Mouse (Mus musculus) heart, postnatal 36 days (tissue): Measurements from ENCODE around the gene Kcnj10. TPM values are rescaled to one million over a fixed set of nuclear protein-coding genes. Genes with fewer than 3 reads are reported as not detected.
A peak's percentile ranks its signal among the peaks of the same experiment; 100 is the strongest.

Experiments used
- DNase-seq, 2 experiments: peaks; one replicate each; pipeline ENCODE4 v3.0.0; 2021 to 2022
- intact Hi-C: fragments of 180-260 bp; cut with DNase I; formaldehyde crosslinking; loops from one replicate; pipeline ENCODE4 v1.15.1; 2025
- total RNA-seq, 2 experiments: library from RNA; stranded (reverse); gene quantifications; 2 replicates each; pipeline ENCODE4 v1.2.3; 2021

Kcnj10 gene
- total RNA-seq, 2 experiments from 2014 or later, result 0.05 to 0.11 TPM

DNA sequence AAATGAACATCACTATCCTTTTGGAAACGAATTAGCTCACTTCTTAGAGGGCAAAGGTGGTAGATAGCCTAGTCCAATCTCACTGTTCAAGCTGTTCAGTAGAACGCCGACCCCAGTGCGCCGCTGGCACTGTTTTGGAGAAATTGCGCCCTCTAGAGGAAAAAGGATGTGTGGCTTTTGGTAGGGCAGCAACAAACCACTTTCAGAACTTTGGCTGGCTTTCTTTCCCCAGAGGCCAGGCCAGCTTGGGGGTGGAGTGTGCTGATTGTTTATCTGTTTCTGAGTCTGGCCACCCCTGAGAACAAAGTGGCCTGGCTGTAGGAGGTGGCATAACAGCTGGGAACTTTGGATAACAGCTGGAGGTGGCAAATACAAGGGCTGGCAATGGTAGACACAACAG, 23.7 kb downstream of the Kcnj10 start:
- peak; percentile 27 to 31 for DNase-seq
- intact Hi-C loops, result no loop called here

DNA sequence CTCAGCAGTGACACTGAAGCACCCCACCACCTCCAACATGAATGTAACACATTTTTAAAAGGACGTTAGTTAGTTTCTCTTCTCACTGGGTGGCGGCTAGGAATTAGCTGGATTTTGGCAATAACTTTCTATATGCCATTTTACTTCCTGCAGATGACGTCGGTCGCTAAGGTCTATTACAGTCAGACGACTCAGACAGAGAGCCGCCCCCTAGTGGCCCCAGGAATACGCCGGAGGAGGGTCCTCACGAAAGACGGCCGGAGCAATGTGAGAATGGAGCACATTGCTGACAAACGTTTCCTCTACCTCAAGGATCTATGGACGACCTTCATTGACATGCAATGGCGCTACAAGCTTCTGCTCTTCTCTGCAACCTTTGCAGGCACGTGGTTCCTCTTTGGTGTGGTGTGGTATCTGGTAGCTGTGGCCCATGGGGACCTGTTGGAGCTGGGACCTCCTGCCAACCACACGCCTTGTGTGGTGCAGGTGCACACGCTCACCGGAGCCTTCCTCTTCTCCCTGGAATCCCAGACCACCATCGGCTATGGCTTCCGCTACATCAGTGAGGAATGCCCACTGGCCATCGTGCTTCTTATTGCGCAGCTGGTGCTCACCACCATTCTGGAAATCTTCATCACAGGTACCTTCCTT, 27.9 kb downstream of the Kcnj10 start:
- intact Hi-C loops, result no loop called here
- DNase-seq, result peak; percentile 27 to 31

DNA sequence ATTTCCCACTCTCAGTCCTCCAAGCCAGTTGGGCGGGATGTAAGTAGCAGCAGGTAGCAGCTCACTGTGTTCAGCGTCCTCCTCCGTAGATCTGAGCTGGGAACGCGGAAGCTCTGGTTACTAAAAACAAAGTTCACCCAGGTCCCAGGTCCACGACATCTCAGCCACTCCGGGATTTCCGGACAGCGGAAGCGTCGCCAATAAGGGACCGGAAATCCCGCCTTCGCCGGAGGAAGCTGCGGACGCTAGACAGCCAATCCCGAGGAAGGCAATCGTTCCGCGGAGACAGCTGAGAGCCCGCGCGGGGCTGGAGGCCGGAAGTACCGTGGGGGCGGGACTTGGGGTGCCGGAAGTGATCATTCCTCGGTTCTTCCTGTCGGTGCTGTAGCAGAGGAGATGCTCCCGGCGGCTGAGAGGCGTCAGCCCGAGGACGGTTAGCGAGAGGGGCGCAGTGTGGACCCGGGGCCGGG, 35.2 kb downstream of the Kcnj10 start, which contains the start of gene Pigm:
Gene Pigm, plus strand, starts transcription at position 349 of the 470 bp plus-strand sequence.
- peak; percentile 96 to 98 for DNase-seq
- intact Hi-C loops, result loop anchor here (1.0 kb wide), 2 partner anchors 256 to 294 kb away; partner anchors contain the start of genes Copa, Dusp23 and Ncstn

DNA sequence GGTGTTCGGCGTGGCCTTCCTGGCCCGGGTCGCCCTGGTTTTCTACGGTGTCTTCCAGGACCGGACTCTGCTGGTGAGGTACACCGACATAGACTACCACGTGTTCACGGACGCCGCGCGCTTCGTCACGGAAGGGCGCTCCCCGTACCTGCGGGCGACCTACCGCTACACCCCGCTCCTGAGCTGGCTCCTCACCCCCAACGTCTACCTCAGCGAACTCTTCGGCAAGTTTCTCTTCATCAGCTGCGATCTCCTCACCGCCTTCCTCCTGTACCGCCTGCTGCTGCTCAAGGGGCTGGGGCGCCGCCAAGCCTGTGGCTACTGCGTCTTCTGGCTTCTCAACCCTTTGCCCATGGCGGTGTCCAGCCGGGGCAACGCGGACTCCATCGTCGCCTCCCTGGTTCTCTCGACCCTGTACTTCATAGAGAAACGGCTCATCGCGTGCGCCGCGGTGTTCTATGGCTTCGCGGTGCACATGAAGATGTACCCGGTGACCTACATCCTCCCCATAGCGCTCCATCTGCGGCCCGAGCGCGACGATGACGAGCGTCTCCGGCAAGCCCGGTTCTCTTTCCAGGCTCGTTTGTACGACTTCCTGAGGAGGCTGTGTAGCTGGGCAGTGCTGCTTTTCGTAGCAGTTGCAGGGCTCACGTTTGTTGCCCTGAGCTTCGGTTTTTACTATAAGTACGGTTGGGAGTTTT, 35.9 kb downstream of the Kcnj10 start:
- intact Hi-C loops, result loop anchor here (1.0 kb wide), 2 partner anchors 255 to 295 kb away; partner anchors contain the start of genes Copa, Dusp23 and Ncstn
- peak; percentile 16 to 33 for DNase-seq

DNA sequence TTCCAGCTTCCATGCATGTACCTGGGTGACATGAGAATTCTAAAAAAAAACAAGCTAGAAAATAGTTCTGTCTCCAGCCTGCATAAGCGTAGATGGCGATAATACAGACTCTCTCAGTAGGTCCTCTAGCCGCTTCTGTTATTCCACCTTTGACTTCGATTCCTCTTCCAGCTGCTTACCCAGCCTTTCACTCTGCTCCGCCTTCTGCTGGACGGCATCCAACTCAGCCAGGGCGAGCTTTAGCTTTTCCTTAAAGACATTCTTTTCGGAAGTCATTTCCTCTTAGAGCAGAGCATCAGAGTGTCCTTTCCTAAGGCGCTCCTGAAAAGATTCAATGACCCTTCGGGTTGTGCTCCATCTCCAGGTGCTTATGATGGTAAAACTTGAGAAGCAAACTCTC, 39.1 kb downstream of the Kcnj10 start:
- intact Hi-C loops, result no loop called here
- no peak for DNase-seq

DNA sequence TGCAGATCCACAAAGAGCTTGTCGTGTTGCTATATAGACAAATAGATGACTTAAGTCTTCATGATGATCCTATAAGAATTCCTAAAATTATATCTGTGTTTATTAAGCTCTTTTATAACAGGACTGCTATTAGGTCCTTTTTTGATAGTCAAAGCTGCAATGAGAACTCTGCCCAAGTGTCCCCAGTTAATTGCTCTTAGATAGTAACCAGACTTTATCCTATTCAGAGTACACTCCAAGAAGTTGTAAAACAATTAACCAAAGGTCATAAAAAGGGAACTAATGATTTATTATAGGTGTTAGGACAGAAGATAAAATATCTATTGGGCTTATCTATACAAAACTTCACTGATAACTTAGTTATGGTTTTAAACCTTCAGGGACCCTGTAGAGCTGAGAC, 41.1 kb downstream of the Kcnj10 start:
- no peak for DNase-seq
- intact Hi-C loops, result no loop called here

DNA sequence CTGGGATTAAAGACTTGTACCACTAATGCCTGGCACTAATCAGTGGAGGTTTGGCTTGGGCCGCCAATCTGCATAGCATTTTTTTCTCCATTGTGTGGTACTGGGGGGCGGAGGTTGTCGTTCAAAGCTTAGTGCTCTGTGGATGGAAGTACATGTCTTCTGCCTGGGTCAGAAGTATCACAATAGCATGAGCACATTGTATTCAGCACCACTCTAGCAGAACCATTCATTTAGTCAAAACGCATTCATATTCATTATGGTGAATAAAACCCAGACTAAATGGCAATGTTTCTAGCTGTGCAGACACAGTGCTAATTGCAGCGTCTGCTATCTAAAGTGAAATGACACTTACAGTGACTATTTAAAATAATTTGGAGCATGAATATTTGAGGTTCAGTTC, 46.2 kb downstream of the Kcnj10 start:
- intact Hi-C loops, result no loop called here
- no peak for DNase-seq

DNA sequence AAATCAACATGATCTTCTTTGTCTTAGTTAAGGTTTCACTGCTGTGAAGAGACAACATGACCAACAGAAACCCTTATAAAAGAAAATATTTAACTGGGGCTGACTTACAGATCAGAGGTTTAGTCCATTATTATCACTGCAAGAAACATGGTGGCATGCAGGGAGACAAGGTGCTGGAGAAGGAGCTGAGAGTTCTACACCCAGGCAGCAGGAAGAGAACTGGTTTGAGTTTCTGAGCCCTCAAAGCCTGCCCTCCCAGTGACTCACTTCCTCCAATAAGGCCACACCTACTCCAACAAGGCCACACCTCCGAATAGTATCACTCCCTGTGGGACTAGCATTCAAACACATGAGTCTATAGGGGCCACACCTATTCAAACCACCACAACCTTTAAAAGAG, 49.8 kb downstream of the Kcnj10 start:
- intact Hi-C loops, result no loop called here
- DNase-seq, result no peak

DNA sequence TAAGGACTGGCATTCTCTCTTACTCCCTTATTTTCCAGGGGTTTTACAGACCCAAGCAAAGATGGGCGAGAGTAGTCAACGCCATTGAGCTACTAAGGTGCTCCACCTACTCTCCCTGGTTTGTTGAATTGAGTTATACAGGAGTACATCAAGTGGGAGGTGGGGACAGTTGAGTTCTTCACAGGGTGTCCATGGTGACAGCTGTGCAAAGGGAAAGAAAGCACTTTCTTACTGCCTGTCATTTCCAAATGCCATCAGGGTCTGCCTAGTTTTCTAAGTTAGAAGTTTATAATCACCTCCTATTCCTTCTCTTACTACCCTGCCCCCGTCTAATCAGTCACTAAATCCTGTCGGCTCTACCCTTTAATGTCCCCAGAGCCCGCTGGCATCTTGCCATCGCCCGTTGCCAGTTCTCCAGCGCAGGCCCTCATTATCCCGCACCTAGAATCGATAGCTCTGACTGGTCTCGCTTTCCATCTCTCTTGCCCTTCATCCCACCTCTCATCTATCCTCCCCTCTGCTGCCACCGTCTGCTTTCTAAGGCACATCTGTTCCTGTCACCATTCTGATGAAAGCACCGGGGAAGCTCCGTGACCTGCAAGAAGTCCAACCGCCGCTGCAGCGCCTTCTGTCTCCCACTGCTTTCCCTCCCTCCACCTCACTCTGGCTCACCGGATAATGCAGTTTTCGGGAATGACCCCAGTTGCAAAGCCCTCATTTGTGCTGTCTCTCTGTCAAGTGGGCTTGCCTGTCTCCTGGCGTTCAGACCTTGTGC, 51.0 kb downstream of the Kcnj10 start:
- intact Hi-C loops, result no loop called here

DNA sequence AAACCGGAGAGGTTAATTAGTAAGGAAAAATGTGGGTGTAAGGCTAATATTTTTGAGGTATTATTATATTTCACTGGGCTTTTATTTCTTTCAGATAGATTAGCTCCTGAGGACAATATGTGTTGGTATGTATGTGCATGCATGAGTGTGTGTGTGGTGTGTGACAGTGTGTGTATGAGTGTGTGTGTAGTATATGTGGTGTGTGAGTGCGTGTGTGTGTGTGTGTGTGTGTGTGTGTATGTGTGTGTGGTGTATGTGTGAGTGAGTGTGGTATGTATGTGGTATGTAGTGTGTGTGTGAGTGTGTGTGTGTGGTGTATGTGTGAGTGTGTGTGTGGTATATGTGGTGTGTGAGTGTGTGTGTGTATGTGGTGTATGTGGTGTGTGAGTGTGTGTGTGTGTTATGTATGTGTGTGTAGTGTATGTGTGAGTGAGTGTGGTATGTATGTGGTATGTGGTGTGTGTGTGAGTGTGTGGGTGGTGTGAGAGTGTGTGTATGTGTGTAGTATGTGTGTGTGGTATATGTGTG, 51.7 kb downstream of the Kcnj10 start:
- intact Hi-C loops, result no loop called here
- no peak for DNase-seq

More for the DNA sequence above, 51.0 kb downstream of the Kcnj10 start:
- no peak for DNase-seq

DNA sequence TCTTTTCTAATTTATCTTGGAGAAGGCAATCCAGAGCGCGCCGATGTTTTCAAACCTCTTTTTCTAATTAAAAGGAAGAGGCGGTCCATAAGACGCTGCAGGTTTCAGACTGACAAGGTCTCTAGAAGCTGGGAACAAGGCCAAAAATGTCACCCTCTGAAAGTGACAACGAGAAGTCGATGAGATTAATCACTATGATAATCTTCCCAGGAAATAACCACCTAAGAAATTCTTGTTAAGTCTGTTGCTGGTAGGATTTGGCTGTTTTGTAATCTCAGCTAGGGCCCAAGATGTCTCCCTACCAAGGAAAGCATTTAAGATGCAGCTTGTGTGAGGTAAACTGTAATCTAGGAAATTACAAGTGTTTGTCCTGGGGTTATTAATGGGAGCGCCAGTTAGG, 52.7 kb downstream of the Kcnj10 start:
- intact Hi-C loops, result no loop called here
- DNase-seq, result no peak

DNA sequence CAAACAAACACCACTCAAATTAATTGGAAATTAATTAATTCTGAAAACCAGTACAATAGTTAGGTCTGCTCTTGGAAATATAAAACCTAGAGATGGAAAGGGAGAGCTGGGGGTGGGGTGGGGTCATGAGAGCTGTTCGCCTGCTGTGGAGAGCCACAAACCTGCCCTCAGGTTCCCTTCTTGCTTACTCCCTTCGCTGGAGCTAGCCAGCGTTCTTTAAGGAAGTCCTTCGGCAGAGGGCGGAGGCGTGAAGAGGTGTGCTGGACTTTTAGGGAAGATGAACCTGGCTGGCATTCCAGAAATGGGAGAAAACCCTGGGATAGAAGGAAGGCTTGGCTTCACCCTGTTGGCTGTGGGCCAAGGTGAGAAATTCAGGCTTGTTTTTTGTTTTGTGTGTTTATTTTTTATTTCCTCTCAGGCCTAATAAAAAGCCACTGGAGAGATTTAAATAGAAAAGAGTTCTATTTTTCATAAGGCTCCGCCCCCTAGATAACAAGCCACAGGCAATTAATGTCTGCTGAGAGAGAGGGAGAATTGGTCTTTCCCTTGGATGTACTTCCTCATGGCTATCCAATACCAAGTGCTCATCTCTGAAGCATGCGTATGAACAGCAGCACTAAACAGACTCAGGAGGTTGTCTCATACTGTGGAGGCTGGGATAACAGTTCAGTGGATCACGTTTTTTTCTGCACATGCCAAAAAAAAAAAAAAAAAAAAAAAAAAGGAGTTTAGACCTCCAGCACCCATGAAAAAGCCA, 56.2 kb downstream of the Kcnj10 start:
- no peak for DNase-seq
- intact Hi-C loops, result no loop called here

DNA sequence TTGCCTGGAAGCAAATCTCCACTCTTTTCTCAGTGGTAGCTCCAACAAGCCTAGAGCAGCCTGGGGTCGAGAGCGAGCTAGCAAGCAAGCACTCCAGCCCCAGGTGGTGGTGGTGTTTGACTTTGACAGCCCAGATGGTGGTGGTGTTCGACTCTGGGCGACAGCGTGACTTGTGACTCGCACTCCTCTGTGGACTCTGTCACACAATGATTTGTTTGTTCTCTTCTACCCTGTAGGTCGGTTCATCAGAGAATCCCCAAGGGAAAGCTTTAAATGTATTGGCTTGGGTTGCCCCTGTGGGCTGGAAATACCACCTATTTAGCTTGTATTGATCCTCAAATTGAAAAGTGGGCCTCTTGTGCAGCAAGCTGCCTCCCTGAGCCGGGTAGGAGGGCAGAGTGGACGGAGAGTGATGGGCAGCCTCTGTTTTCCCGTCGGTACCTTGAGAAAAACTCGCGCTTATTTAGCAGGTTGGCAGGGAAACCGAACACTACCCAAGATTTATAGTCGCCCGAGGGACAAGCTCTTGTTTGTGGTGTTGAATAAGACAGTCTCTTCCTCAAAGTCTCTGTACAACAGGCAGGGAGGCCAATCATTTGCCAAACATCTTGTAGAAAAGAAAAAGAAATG, 65.2 kb downstream of the Kcnj10 start:
- intact Hi-C loops, result no loop called here
- no peak for DNase-seq

DNA sequence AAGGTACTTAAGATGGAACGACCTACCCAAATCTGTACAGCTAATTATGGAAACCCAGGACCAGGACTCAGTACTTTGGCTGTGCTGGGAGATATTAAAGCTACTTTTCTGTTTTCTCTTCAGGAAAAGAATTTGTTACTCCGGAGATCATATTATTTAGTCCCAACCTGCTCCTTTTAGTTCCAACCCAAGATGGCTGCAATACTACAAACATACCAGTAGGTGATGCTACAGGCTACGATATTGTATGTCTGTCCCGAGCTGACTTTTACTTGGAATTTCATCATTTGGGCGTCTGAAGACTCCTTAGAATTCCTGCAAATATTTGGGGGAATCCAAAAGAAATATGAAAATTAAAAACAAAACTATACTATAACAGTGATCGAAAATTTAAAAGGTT, 68.0 kb downstream of the Kcnj10 start:
- no peak for DNase-seq
- intact Hi-C loops, result no loop called here

DNA sequence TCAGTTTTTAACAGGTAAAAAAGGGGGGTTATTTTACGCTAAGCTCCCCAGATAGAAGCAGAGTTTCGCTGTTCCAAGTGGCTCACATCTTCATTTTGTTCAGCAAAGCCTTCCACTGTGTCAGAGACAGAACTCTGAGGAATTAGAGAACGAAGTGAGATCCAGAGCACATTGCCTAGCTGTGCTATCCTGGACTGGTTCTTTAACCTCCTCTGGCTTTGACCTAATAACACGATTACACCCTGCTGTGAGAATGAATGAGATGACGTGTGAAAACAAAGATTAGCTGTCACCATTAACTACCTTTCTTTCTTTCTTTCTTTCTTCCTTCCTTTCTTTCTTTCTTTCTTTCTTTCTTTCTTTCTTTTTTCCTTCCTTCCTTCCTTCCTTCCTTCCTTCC, 68.4 kb downstream of the Kcnj10 start:
- intact Hi-C loops, result no loop called here
- no peak for DNase-seq

DNA sequence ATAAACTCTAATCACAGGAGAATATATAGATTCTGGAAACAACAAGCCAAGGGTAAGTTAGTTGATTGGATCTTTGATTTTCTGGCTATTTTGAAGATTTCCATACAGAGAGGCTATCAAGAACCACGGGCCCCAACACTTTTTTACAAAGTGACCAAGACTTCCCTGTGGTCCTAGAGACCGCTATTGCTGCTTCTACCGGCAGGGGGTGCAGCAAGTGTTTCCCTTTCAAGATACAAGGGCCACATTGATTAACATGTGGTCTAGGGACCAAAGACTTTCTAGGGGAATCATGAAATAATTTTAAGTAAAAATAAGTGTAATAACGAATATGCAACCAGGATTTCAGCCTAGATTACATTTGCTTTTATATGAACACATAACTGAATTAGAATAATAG, 69.8 kb downstream of the Kcnj10 start:
- DNase-seq, result peak; percentile 67 to 78
- intact Hi-C loops, result loop anchor here (1.0 to 5.0 kb wide), 3 partner anchors 206 to 987 kb away; partner anchors contain the start of gene Dusp23

DNA sequence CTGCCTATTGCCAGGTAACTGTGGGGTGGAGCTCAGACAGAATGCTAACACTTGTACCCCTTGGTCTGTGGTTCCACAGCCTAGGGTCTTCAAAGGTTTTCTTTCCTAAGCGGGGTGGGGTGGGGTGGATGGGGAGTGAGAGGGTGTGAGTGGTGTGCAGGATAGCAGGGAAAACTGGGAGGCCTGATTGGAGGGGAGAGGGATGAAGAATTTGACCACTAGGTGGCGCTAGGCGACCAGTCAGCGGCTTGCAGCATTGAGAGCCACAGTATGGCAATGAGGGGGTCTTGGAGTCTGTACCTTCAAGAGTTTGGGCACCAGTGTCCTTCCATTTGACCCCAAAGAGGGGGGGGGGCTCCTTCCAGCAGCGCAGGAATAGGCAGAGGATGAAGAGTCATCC, 71.2 kb downstream of the Kcnj10 start:
- intact Hi-C loops, result loop anchor here (1.0 to 5.0 kb wide), 4 partner anchors 21 to 220 kb away; partner anchors contain the start of gene Dusp23
- peak; percentile 81 for DNase-seq

DNA sequence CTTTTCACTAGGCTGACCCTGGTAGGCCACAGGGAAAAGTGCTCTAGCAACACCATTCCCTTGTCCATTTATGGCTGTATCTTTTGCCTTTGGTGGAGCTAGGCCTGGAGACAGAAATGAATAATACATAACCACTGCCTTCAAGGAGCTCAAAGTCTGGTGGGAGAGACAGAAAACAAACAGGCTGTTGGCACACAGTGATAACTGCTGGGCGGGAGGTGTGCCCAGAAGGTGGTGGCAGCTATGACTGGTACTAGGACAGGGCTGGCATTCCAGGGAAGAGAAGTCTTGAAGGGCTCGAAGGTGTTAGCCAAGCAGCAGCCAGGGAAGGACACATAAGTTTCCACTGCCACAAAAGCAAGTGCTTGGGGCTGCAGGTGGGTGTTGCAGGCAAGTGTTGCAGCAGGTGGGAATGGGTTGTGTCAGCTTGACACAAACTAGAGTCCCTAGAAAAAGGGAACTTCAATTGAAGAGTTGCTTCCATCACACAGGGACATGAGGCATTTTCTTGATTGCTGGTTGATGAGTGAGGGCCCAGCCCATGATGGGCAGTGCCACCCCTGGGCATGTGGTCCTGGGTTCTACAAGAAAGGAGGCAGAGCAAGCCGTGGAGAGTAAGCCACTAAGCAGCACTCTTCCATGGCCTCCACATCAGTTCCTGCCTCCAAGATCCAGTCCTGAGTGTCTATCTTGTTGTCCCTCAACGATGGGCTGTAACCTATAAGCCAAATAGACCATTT, 72.7 kb downstream of the Kcnj10 start:
- intact Hi-C loops, result loop anchor here (2.0 to 5.0 kb wide), 3 partner anchors 19 to 219 kb away; partner anchors contain the start of gene Dusp23
- no peak for DNase-seq

DNA sequence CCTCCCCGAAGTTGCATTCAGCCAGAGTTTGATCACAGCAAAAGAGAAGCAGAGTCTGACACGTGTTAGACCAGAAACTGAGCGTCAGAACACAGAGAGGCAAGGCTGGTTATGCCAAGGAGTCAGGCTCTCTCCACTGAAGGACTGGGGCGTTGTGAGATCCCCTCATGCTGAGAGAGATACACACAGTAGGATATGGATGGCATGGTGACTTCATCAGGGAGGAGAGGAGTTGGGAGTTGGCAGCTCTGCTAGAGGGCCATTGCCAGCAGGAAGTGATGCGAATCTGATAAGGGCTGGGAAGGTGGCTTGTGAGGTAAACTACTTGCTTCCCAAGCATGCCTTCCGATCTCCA, 73.2 kb downstream of the Kcnj10 start:
- intact Hi-C loops, result loop anchor here (5.0 kb wide), 2 partner anchors 203 to 218 kb away; partner anchors contain the start of gene Dusp23
- DNase-seq, result no peak
